Mouse (Mus musculus) G1E (cell line): Measurements from ENCODE around the gene Tmed1.

ENCODE experiments used
- CTCF ChIP-seq: IDR thresholded peaks from 2 replicates; pipeline ENCODE4 v1.5.1; 2012; ENCODE audit warnings: low read depth, low read length, inconsistent platforms, mixed read lengths
- GATA1 ChIP-seq: IDR thresholded peaks from 2 replicates; pipeline ENCODE4 v1.6.1; 2012; ENCODE audit warnings: borderline replicate concordance, low read length, inconsistent platforms, mixed read lengths
- TAL1 ChIP-seq: conservative IDR thresholded peaks from 2 replicates; pipeline ENCODE4 v1.6.1; 2012; ENCODE audit warnings: low read depth, low read length, inconsistent platforms, mixed read lengths

DNA sequence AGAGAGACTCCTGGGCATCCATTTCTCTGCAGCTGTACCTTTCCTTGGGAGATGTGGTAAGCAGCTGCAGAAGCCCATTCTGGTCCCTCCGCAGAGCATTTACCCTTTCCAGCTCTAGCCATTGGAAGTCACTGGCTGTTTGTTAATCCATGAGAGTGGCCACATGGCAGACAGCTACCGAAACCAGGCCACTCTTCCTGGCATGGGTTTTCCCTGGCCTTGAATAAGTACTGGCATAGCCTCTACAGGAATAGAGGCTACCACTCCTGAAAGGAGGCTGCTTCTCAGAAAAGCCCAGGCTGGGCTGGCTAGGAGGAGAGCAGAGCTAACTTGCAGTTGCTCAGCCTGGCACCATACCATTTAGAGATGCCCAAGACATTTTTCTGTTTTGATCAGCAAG lies 41.0 kb upstream of the Tmed1 start:
- TF ChIP-seq CTCF (no peak), TAL1 (no peak), GATA1 (no peak)
